Mouse (Mus musculus) urinary bladder, adult 18-20 months (tissue): ENCODE measurements around the gene Islr2.

Experiments
- DNase-seq, 2 experiments: peaks; one replicate each; pipeline ENCODE4 v3.0.0; 2022; ENCODE audit warnings: low spot score in 2 of 2, mixed read lengths in 2 of 2

The Islr2 gene

GRCm38 (mm10) chr9:58153095-58153494, 51.0 kb downstream of the Islr2 start:
- no peak for DNase-seq

GRCm38 (mm10) chr9:58150733-58151361, 53.3 kb downstream of the Islr2 start:
- DNase-seq = no peak

- no peak for DNase-seq
Observed at GRCm38 (mm10) chr9:58148806-58149205, 55.3 kb downstream of the Islr2 start.
